Mouse (Mus musculus) embryonic facial prominence, embryonic 11.5 days (tissue): ENCODE measurements at regions not wholly inside any gene's neighbourhood (a gene's known extent, or its start where the extent isn't known, plus 50 kb on each side); places are given as distances from the start of the nearest gene placed in this dataset.
"Not testable (repeated sequence)": the region's sequence is repeated elsewhere in the genome, so short reads cannot be mapped to it uniquely, and the experiment has no call there.

Experiments used
- ATAC-seq: fragments of 200-750 bp; cut with Nextera tagmentation; replicated peaks from 2 replicates; pipeline ENCODE4 v1.8.0; 2017; ENCODE audit warnings: low read depth; ENCODE audit not compliant: insufficient number of reproducible peaks, low FRiP score, low TSS enrichment
- DNase-seq: peaks from one replicate; pipeline ENCODE4 v3.0.0-alpha.2; 2015; ENCODE audit warnings: low spot score
- H3K27ac ChIP-seq: fragments of 300-500 bp; sonication (generic); replicated peaks from 2 replicates; pipeline ENCODE4 v1.5.1; 2014; ENCODE audit warnings: mild to moderate bottlenecking, low read depth, low read length, control low read depth
- H3K27me3 ChIP-seq: fragments of 300-500 bp; sonication (generic); 2 replicates; pipeline ENCODE4 v1.6.1; 2014; ENCODE audit warnings: mild to moderate bottlenecking, low read length, moderate library complexity, mixed read lengths; ENCODE audit not compliant: control insufficient read depth, insufficient read depth
- H3K36me3 ChIP-seq: fragments of 300-500 bp; sonication (generic); replicated peaks from 2 replicates; pipeline ENCODE4 v1.6.1; 2014; ENCODE audit warnings: low read depth, mild to moderate bottlenecking, low read length, moderate library complexity, mixed read lengths; ENCODE audit not compliant: control insufficient read depth, insufficient read depth
- H3K4me1 ChIP-seq: fragments of 300-500 bp; sonication (generic); 2 replicates; pipeline ENCODE4 v1.6.1; 2014; ENCODE audit warnings: low read length, mixed read lengths; ENCODE audit not compliant: control insufficient read depth, insufficient read depth
- H3K4me2 ChIP-seq: fragments of 300-500 bp; sonication (generic); 2 replicates; pipeline ENCODE4 v1.6.1; 2014; ENCODE audit warnings: low read depth, mild to moderate bottlenecking, control low read depth, low read length, moderate library complexity
- H3K4me3 ChIP-seq: fragments of 300-500 bp; sonication (generic); 2 replicates; pipeline ENCODE4 v1.5.1; 2014; ENCODE audit warnings: low read depth, low read length, control low read depth
- H3K9ac ChIP-seq: fragments of 300-500 bp; sonication (generic); replicated peaks from 2 replicates; pipeline ENCODE4 v1.6.1; 2014; ENCODE audit warnings: mild to moderate bottlenecking, control low read depth, low read length
- H3K9me3 ChIP-seq: fragments of 300-500 bp; sonication (generic); replicated peaks from 2 replicates; pipeline ENCODE4 v1.6.1; 2016; ENCODE audit warnings: mild to moderate bottlenecking, low read length, inconsistent platforms, mixed read lengths; ENCODE audit not compliant: control insufficient read depth
- WGBS: fragments of 180-500 bp; shearing (Covaris S2); extraction: QIAGEN DNeasy Blood & Tissue Kit; methylation state at CpG from one replicate; pipeline ENCODE4 v1.1.7; 2014; 5-methylcytosine and 5-hydroxymethylcytosine counted together

GRCm38 (mm10) chr13:52298362-52298761 is 232.7 kb downstream of the Diras2 start:
- H3K9ac ChIP-seq, result no peak overlapping the region
- H3K9me3 ChIP-seq, result no peaks in the 10 kb centered on the region
- H3K4me2 ChIP-seq, result no peak overlapping the region
- 70% methylated on average over 5 of the region's 5 CpGs for WGBS
- H3K27ac ChIP-seq, result no peak overlapping the region
- no peaks in the 10 kb centered on the region for H3K27me3 ChIP-seq
- no peaks in the 10 kb centered on the region for H3K36me3 ChIP-seq
- ATAC-seq (no peak), DNase-seq (no peak)
- H3K4me1 ChIP-seq, result no peaks in the 10 kb centered on the region
- H3K4me3 ChIP-seq, result no peak overlapping the region

- not testable (repeated sequence) for H3K4me3 ChIP-seq, H3K9me3 ChIP-seq, H3K36me3 ChIP-seq, H3K9ac ChIP-seq, H3K27ac ChIP-seq, ATAC-seq, DNase-seq, H3K4me2 ChIP-seq, H3K27me3 ChIP-seq, H3K4me1 ChIP-seq
Measured at GRCm38 (mm10) chr13:52305328-52305727, 225.8 kb downstream of the Diras2 start.

- Histone ChIP-seq H3K9me3 (no peaks in the 10 kb centered on the region), H3K27me3 (no peaks in the 10 kb centered on the region), H3K4me1 (no peaks in the 10 kb centered on the region), H3K4me3 (no peak overlapping the region), H3K9ac (no peak overlapping the region), H3K4me2 (no peak overlapping the region), H3K36me3 (no peaks in the 10 kb centered on the region), H3K27ac (no peak overlapping the region)
- ATAC-seq (no peak), DNase-seq (no peak)
- 66% methylated on average over 9 of the region's 9 CpGs for WGBS
Measured at GRCm38 (mm10) chr13:52306783-52307440, 224.2 kb downstream of the Diras2 start.

GRCm38 (mm10) chr13:52310954-52311353 is 220.1 kb downstream of the Diras2 start:
- no peak overlapping the region for H3K4me2 ChIP-seq
- no peaks in the 10 kb centered on the region for H3K27me3 ChIP-seq
- H3K36me3 ChIP-seq, result no peaks in the 10 kb centered on the region
- DNase-seq (no peak), ATAC-seq (no peak)
- no peak overlapping the region for H3K4me3 ChIP-seq
- H3K4me1 ChIP-seq, result no peaks in the 10 kb centered on the region
- no peaks in the 10 kb centered on the region for H3K9me3 ChIP-seq
- H3K27ac ChIP-seq, result no peak overlapping the region
- 34% methylated on average over 2 of the region's 2 CpGs for WGBS
- H3K9ac ChIP-seq, result no peak overlapping the region

GRCm38 (mm10) chr13:52318276-52318675 is 212.8 kb downstream of the Diras2 start:
- H3K9me3 ChIP-seq, result no peaks in the 10 kb centered on the region
- ATAC-seq, result no peak
- 96% methylated on average over 2 of the region's 2 CpGs for WGBS
- no peaks in the 10 kb centered on the region for H3K36me3 ChIP-seq
- no peaks in the 10 kb centered on the region for H3K27me3 ChIP-seq
- H3K4me2 ChIP-seq, result no peak overlapping the region
- H3K27ac ChIP-seq, result no peak overlapping the region
- H3K9ac ChIP-seq, result no peak overlapping the region
- no peaks in the 10 kb centered on the region for H3K4me1 ChIP-seq
- no peak overlapping the region for H3K4me3 ChIP-seq
- DNase-seq, result no peak

- no peaks in the 10 kb centered on the region for H3K27me3 ChIP-seq
- DNase-seq, result no peak
- H3K27ac ChIP-seq, result no peak overlapping the region
- H3K9me3 ChIP-seq, result no peaks in the 10 kb centered on the region
- H3K4me1 ChIP-seq, result no peaks in the 10 kb centered on the region
- H3K36me3 ChIP-seq, result no peaks in the 10 kb centered on the region
- no peak overlapping the region for H3K4me2 ChIP-seq
- no peak overlapping the region for H3K4me3 ChIP-seq
- no peak overlapping the region for H3K9ac ChIP-seq
- no peak for ATAC-seq
- 85% methylated on average over 3 of the region's 3 CpGs for WGBS
Measured at GRCm38 (mm10) chr13:52323691-52324090, 207.4 kb downstream of the Diras2 start.

- not testable (repeated sequence) for H3K36me3 ChIP-seq, H3K4me3 ChIP-seq, ATAC-seq, H3K4me2 ChIP-seq, H3K9me3 ChIP-seq, H3K27ac ChIP-seq, H3K4me1 ChIP-seq, H3K27me3 ChIP-seq, H3K9ac ChIP-seq, DNase-seq
- WGBS, result 82% methylated on average over 3 of the region's 3 CpGs
Measured at GRCm38 (mm10) chr13:52324378-52324777, 206.7 kb downstream of the Diras2 start.

GRCm38 (mm10) chr13:52325647-52326046 is 205.4 kb downstream of the Diras2 start:
- not testable (repeated sequence) for H3K27me3 ChIP-seq, DNase-seq, ATAC-seq, H3K36me3 ChIP-seq, H3K9me3 ChIP-seq, H3K4me1 ChIP-seq, H3K4me3 ChIP-seq, H3K9ac ChIP-seq, H3K4me2 ChIP-seq, H3K27ac ChIP-seq
- 83% methylated on average over 6 of the region's 6 CpGs for WGBS
